Mouse (Mus musculus): ENCODE measurements around the gene Spin1.
"Not testable (repeated sequence)": the region's sequence is repeated elsewhere in the genome, so short reads cannot be mapped to it uniquely, and the experiment has no call there.

Spin1 gene

DNA sequence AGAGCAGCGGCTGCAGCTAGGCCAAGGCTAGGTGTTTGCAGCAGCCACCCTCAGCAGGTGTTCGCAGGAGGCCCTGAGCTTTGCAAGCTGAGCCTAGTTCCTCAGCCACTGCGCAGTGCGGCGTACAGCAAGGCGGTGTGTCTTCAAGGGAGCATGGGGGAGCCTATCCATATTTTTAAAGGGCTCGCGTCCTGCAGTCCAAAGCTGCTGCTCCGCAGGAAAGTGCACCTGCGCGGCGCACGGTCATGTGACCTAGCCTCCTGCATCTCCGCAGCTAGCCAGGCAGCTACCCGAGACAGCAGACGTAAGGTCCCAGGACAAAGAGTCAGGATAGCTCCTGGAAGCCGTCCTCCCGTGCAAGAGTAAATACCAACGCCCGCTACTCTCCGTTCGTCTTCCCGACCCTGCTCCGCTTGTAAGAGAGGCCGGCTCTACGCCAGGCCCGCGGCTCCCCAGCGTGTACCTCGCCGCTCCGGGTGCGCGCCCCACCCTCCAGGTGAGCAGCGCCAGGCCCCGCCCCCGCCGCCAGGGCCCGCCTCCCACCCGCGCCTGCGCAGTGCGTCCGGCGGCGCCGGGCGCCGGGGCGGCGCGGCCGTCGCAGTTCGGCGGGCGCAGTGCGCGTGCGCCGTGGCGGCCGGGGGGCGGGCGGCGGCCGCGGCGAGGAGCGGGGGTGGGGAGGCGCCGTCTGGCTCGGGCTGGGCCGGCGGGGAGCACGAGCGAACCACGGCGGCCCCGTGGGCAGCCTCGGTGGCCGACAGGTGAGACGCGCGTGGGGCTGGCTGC is at the start of gene Spin1:
Gene Spin1 (plus strand): TSS at position 648 of the 783 bp plus-strand sequence.
- peak; percentile 71 for DNase-seq (ENCODE audit: low spot score)

DNA sequence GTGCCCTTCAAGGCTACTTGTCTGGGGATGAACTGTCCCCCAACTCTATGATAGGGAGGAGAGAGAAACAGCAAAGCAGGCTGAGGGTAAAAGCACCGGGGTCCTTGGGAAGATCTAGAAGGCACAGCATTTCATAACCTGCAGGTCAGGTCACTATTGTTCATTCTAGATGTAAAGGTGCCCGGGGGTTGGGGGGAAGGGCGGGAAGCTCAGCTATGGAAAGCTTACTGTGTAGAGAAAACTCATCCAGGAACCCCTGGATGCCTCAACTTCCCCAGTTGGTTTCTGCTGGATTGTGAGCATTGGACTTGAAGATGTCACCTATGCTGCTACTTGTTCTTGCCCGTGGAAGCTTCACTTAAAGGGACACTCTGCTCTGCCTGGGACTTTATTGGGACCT is 49.7 kb upstream of the Spin1 start:
- DNase-seq (ENCODE audit: low spot score), result no peak

DNA sequence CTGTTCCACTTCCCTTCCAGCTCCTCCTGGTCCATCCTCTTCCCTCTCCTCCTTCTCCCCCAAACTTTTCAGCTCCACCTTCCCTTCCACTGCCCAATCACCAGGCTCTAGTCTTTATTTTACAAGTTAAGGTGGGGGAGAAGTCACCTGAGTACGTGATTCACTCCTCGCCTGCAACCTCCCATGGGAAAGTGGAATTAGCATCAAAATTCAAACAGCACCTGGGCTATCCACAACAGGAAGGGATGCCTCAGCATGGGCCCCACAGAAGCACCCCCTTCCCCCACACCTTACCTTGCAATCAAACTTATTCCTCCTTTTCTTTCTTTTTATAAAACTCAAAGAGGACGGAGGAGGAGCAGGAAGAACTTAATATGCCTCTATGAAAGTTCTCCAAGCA is 48.3 kb upstream of the Spin1 start:
- DNase-seq (ENCODE audit: low spot score), result no peak

DNA sequence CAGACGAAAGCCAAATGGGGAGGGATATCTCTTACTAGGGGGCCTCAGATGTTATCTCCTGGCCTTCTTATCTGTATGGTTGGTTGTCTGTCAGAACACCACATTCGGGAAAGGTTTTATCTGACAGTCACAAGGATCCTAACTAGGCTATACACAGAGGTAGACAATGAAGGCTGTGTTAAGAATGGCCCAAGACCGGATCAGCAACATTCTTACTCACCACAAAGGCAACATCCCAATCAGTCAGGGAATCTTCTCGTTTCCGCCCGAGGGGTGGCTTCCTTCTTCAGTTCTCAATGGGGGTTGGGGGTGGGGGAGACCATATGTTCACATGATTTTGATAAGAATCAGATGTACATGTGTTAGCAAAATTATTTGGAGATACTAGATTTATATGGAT is 37.7 kb upstream of the Spin1 start:
- DNase-seq (ENCODE audit: low spot score), result no peak

DNA sequence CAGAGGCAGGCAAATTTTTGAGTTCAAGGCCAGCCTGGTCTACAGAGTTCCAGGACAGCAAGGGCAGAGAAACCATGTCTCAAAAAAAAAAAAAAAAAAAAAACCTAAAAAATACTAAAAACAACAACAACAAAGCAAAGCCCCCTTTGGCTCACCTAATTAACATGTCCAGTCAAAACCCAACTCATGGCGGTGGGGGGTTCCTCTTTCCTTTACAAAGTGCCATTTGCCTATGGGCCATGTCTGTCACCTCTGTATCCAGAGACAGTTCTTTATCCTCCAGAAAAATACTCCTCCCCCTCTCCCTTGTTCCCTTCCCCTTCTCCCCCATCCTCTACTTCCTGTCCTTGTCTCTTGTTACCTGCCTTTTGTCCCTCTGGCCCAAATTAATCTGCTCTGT is 37.0 kb upstream of the Spin1 start:
- no peak for DNase-seq (ENCODE audit: low spot score)

DNA sequence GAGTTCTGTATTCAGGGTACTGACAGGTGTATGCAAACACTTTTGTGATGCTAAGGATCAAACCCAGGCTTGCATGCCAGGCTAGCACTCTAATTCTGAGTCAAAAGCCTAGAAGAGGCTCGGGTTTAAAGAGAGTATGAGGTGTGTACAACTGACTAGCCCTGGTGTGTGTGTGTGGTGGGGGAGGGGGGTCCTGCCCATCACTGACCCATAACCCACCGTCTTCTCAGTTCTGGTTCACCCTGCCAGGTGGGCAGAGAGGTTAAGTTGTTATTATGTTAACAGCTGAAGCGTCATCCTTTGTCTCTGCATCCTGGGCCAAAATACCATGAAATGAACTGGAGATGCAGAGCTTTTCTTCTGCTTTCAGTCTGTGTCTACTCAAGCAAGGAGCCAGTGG is 36.3 kb upstream of the Spin1 start:
- DNase-seq (ENCODE audit: low spot score), result no peak

DNA sequence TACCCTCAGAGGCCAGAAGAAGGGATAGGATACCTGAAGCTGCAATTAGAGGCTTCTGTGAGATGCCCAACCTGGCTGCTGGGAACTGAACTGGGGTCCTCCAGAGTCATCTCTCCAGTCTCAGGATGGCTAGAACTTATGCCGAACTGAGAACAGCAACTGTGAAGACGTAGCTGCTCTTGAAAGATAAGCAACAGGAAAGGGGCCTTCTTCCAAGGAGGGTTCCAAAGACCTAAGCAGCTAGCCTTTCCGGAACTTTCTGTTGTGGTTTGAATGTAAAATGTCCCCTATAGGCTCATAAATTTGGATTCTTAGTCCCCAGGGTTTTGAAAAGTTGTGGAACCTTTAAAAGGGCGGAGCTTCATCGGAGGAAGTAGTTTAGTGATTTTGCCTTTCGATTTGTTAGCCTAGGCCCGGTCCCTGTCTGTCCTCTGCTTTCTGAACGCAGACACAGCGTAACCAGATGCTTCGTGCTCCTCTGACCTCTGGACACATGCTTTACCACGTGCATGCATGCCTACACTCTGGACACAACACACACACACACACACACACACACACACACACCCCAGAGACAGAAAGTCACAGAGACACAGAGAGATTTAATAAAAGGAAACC is 29.5 kb upstream of the Spin1 start:
- no peak for DNase-seq (ENCODE audit: low spot score)

DNA sequence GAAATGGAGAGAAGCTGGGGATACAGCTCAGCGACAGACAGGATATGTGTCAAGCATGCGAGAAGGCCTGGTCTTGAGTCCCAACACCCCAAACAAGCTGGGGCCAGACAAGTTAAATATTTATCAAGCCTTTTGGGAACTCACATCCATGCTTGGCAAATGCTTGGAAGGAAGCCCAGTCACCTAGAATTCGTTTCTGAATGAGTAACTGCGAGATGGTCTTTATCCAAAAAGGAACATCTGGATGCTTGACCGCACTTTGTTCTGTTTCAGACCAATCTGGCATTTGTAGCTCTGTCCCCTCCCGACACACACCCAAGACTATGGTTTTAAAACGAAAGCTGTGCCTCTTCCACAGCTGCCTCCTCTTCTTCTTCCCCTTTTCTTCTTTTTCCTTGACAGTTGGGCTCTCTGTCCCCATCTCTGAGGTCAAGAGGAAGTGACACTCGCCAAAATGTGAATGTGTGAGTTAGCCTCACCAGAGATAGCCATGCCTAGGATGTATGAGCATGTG is 28.9 kb upstream of the Spin1 start:
- no peak for DNase-seq (ENCODE audit: low spot score)

DNA sequence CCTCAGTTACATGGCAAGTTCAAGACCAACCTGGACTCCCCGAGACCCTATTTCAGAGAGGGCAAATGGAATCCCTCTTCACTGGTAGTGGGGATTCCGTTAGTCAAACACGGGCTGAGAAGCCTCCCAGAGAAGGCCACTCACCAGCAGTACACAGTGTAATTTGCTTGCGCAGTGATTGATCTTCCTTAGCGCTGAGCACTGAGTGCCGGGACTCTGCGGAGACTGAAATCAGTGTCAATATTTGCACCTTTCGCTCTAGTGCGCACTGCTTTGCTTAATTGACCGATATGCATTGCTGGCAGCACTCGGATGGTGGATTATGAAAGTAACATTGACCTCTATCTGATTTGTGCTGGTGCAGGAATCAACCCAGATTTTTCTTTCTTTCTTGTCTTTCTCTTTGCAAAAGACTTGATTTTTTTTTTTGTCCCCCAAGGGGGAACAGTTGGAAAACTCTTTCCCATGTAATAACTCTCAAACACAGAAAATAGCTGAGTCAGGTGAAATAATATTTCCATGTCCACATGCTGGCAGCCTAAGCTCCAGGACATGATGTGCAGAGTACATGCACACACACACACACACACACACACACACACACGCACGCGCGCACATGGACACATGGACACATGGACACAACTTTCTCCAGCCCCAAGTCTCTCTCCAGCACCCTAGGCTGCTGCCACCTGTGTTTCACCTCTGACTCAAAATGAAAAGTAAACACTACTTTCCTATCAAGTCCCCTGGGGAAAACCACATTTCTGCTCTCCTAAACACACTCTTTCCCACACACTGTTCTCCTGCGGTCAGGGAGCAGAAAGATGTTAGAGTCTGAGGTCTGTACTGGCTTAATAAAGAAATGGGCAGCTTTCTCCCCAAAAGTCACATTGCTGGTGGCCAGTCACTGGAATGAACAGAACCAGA is 27.5 kb upstream of the Spin1 start:
- no peak for DNase-seq (ENCODE audit: low spot score)

DNA sequence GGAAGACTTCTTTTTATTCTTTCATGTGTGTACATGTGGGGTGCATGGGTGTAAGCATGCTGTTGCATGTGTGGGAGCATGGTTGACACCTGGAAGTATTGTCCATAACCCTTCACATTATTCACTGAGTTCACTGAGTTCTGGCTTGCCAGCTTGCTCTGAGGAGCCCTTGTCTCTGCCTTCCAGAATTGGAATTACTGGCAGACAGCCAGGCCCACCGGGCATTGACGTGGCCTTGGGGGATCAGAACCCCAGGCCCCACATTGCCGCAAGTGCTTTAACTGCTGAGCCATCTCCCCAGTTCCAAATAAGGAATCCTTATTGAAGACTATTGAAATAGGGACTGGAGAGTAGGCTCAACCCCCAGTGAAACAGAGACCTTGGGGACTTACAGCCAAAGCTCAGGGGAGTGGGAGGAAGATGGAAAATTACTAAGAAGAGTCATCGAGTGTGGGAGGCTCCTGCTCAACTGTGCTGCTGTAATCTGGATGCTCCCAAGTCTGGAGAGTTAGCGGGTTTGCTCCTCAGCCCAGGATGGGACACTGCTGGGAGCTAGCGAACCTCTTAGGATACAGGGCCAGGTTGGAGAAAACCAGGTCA is 26.5 kb upstream of the Spin1 start:
- no peak for DNase-seq (ENCODE audit: low spot score)

DNA sequence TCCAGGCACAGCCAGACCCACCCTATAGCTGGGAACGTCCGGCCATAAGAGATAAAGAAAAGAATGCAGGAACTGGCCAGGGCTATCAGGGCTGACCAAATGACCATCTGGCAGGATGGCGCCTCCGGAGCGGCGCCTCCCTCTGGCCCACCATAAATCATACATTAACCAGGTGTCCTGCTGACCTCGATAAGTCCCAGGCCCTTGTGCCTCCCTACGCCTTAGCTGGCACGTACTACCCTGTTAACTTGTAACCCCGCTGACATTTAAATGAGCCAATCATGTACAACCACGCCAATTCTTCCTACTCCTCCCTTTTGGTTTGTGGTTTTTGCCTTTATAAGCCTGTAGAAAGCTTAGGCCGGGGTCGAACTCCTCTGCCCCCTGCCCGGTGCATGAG is 24.5 kb upstream of the Spin1 start:
- DNase-seq (ENCODE audit: low spot score), result not testable (repeated sequence)

DNA sequence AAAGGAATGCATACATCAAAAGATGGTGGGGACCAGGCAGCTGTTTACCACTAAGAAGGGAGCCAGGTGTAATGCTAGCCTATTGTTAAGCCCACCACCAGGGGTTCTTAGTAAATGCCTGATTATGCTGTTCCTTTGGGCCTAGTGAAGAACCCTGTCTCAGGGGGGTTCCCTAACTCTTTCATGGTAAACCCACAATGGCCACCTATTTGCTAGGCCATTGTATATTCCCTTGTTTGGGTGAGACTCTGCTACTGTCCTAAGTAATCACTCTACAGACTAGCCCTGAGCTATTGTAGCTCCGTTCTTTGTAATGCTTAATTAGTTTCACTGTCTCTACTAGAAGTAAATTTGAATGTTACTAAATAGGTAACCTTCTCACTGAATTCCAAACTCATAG is 22.1 kb upstream of the Spin1 start:
- DNase-seq (ENCODE audit: low spot score), result not testable (repeated sequence)

DNA sequence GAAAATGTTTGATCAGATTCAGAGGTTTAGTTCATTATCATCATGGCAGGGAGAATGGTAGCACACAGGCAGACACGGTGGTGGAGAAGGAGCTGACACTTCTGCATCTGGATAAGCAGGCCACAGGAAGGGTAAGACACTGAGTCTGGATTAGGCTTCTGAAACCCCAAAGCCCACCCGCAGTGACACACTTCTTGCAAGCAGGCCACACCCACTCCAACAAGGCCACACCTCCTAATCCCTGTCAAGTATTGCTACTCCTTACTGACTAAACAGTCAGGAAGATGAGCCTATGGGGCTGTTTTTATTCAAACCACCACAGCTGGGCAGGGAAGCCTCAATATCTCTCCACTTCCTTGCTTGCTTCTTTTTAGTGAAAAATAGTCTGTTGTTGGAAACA is 19.9 kb upstream of the Spin1 start:
- no peak for DNase-seq (ENCODE audit: low spot score)

DNA sequence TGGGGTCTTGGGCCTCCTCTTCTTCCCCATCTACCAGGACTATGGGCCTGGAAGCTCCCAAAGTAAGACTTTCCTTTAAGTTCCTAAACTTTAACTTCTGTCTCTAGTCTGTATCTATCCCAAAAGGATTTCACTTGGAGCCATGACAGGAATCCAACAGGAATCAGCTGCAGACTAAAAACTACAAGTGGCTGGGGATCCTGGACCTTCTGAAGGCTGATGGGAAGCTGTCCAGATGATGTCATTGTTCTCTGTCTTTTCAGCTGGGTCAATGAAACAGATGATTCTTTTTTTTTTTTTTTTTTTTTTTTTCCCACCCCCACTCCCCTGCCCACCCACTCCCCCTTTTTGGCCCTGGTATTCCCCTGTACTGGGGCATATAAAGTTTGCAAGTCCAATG is 16.4 kb upstream of the Spin1 start:
- no peak for DNase-seq (ENCODE audit: low spot score)

DNA sequence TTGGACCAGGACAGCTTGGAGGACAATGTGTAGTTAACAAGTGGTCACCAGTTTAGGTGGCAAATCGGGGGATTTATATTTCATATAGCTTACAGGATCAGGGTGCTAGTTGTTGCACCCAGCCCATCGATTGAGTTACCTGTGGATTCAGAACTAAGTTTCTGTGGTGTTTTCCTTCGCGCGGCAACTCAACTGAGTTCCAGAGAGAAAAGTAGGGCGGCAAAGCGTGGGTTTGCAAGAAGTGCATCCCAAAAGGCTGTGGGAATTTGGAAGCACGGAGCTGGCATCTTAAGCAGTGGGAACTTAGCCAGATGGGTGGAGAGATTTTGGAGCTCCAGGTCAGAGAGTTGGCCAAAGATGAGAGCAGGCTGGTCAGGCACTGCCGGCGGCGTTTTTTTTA is 14.7 kb upstream of the Spin1 start:
- no peak for DNase-seq (ENCODE audit: low spot score)

DNA sequence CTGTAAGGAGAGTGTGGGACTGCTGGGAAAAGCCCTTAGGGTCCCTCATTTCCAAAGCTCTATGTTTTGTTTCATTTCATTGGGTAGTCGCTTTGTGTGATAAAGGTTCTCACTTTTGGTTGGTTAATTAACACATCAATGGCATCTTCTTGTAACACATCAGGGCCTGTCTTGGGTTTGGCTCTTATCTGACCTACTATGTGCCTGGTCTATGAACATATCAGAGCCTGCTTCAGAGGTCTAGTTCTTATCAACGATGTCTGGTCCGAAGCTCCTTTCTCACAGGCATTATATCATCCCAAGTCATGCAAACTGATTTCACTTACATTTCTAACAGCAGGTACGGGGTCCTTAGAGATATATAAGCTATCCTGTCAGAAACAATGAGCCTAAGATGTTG is 13.4 kb upstream of the Spin1 start:
- no peak for DNase-seq (ENCODE audit: low spot score)

DNA sequence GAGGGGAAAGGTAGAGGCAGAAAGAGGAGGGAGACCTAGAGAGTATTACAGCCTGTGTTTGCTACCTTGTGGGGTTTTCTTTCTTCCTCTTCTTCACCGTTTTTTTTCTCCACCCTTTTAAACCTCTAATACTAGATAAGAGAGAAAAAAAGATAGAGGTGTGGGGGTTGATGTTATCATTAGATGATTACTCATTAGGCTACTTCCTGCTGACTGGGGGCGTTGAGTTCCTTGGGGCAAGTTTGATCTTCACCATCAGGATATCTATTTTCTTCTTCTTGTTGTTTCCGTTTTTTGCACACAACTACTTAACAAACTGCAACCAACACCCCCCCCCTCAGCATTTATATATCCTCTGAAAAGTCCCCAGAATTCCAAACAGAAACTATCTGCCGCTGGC is 12.5 kb upstream of the Spin1 start:
- no peak for DNase-seq (ENCODE audit: low spot score)

DNA sequence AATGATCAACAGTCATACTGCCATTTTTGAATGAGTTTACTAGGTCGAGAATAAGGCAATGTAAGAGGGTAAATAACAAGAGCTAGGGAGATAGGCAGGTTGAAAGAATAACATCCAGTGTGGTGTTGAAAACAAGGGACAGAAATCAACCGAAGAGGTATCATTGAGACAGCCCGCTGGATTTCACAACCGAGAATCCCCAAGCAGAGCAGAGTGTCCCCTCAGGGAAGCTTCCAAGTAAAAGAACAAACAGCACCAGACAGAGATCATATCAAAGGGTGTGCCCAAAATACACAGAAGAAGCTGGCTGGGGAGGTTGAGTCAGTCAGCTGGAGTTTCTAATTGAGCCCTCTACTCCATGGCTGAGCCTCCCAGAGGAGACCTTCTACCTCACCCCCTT is 11.6 kb upstream of the Spin1 start:
- no peak for DNase-seq (ENCODE audit: low spot score)

DNA sequence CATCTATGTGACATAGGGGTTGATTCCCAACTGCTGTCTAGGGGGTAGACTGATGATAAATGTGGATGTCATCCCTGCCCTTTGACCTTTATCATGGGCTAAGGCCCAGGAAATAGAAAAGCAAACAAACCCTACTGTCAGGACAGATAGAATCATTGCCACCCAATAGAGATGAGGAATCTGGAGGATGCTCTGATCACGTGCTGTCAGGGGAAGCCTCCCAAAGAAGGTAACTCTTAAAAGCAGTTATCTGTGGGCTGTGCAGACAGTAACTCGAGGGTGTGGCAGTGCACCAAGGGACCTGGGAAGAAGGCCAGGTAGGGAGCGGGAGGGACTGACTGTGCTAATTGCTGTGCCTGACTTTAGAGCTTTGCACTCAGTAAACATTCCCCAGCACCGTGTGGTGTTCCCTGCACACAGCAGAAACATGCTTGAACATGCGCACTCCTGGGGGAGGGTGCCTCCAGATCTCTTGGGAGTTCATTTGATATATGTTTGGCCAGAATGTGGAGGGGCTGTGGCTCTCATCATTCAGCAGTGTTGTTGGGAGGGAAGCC is 10.5 kb upstream of the Spin1 start:
- DNase-seq (ENCODE audit: low spot score), result no peak

DNA sequence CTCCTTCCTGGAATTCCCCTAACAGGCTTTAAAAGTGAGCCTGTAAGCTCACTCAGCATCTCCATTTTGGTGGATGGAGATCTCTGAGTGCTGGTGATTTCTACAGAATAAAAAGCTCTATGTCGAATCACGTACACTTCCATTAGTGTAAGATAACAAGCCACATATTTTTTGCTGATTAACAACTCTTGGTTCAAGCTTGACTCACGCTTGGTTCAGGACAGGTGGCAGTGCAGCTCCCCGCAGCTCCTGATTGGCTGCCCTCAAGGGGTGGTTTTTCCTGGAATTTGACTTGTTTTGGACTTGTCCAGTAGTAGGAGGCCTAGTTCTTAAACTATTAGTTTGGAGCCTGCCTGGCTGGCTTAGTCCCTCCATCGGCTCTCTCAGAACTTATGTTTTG is 7.2 kb upstream of the Spin1 start:
- no peak for DNase-seq (ENCODE audit: low spot score)

DNA sequence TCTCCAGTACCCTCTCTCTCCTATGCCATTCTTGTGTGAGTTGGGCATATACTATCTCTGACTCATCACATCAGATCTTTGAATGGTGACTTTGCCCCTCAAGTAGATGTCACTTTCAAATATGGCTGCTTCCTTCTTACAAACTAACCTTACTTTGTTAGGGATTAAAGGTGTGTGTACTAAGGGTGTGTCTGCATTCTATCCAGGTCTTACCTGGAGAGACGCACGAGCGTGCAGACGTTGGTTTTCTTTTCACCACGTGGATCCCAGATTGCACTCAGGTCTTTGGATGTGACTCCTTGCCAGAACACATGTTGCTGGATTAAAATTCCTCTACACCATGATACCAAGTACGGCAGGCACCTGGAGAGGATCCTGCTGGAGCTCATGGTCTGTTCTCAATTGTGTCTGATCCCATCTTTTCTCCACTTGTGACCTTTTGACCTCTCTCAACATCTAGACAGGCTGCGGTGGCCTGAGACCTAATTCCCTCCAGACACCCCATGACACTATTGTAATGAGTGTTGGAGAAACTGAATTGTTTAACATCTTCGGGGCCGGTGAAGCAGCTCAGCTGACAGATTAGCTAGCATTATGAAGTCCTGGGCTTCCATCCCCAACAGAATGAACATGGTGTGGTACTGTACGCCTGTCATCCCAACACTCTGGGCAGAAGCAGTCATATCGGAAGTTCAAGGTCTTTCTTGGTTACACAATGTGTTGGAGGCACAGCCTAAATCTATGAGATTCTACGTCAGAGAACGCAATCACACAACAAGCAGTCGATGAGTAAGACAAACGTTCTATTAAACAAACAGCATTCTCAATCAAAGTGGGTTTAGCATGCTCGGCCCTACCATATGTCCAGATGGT is 6.1 kb upstream of the Spin1 start:
- no peak for DNase-seq (ENCODE audit: low spot score)

All from left cerebral cortex, adult 11 months (tissue).